Mouse (Mus musculus) G1E (cell line): Measurements from ENCODE around the gene Disc1.

Experiments used
- CTCF ChIP-seq: IDR thresholded peaks from 2 replicates; pipeline ENCODE4 v1.5.1; 2012; ENCODE audit warnings: low read depth, low read length, inconsistent platforms, mixed read lengths
- GATA1 ChIP-seq: IDR thresholded peaks from 2 replicates; pipeline ENCODE4 v1.6.1; 2012; ENCODE audit warnings: borderline replicate concordance, low read length, inconsistent platforms, mixed read lengths
- TAL1 ChIP-seq: conservative IDR thresholded peaks from 2 replicates; pipeline ENCODE4 v1.6.1; 2012; ENCODE audit warnings: low read depth, low read length, inconsistent platforms, mixed read lengths

DNA sequence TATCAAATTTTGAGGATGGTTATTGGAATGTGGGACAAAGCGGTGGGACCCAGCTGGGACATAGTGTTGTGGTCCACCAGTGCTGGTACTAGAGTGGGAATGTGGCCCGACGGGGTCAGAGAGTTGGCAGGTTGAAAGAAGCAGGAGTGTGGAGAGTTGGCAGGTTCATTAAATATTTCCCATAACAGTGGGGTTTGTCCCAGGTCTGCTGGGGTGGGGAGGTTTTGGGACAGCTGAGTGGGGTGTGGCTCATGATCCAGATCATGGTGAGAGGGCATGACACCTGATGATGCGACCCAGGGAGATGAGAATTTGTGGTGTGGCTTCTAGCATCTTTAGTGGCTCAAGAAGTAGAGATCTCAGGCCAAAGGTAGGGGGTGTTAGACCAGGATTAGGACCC is 199.0 kb downstream of the Disc1 start:
- no peak for TF ChIP-seq CTCF
- TF ChIP-seq TAL1: no peak
- TF ChIP-seq GATA1: no peak
